Mouse (Mus musculus) CD4-positive, CD25-positive, alpha-beta regulatory T cell, adult 4 months (primary cell): ENCODE data around the gene Col11a2. TPM values are rescaled to one million over a fixed set of nuclear protein-coding genes. Genes with fewer than 3 reads are reported as not detected.

Experiments used
- ATAC-seq: one replicate; pipeline ENCODE4 v1.8.0; 2017
- polyA plus RNA-seq, 2 experiments: library from polyadenylated mRNA; unstranded; fragments of 100-300 nt; shearing (Covaris generic); gene quantifications; one replicate each; pipeline ENCODE4 v1.2.1; 2017

Gene Col11a2
- polyA plus RNA-seq, 2 experiments from 2014 or later, result 0.15 to 0.42 TPM

- ATAC-seq, result no peak
Observed at GRCm38 (mm10) chr17:34107109-34107867, 68.1 kb downstream of the Col11a2 start.

DNA sequence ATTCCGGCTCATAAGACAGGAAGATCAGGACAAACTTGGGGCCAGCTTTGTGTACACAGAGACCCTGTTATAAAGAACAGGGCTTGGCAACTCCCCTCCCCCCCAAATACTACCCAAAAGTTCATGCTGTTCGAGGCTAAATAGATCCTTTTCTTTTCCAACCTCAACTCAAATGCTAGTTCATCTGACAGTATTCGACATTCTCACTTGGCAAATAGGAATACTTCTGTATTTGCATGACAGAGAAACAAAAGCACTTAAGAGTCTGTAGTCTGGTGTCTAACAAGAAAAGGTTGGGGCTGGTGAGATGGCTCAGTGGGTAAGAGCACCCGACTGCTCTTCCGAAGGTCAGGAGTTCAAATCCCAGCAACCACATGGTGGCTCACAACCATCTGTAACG is 69.2 kb downstream of the Col11a2 start:
- no peak for ATAC-seq

GRCm38 (mm10) chr17:34109038-34109805 is 70.0 kb downstream of the Col11a2 start:
- ATAC-seq, result peak; percentile 33

- no peak for ATAC-seq
Observed at GRCm38 (mm10) chr17:34109806-34110195, 70.6 kb downstream of the Col11a2 start.

DNA sequence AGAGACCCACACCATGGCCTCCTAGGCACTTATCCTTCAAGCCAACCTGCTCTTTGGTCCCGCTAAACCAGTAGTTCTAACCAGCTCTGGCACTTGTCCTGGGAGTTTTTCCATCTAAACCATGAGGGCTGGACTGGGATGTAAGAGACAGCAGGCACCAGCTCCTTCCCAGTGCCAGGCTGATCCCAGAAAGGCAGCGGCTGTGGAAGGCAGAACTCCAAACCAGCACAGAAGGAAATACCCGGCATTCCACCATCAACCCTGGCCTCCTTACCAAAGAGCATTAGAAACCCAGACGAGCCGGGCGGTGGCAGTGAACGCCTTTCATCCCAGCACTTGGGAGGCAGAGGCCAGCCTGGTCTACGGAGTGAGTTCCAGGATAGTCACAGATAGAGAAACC is 71.1 kb downstream of the Col11a2 start:
- ATAC-seq, result no peak

DNA sequence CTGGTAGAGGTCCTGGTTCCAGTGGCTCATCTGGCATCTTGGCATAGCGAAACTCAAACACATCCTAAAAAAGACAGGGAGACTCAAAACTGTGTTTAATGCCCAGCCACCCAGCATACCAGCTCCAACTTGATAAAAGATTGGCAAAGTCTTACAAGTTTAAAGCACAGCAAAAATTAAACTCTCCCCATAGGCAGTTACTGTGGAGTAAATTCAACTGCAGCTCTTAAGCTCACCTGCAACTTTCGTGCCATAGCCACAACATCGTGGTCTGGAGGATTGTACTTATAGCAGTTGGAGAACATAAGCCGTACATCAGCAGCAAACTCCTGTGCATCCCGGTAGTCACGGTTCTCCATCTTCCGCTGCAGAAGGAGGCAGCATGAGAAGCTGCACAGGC is 74.9 kb downstream of the Col11a2 start:
- no peak for ATAC-seq

Other genes with a start within 250 kb of the Col11a2 start
- gene Kank3, start 228.9 kb upstream of the Col11a2 start, polyA plus RNA-seq, result 1 to 10 TPM; 6.3 to 8.9 TPM
- 1,000 to 10,000 TPM; 1,453 to 2,471 TPM for gene Rps28, start 214.9 kb upstream of the Col11a2 start, polyA plus RNA-seq
- gene Ndufa7, start 214.9 kb upstream of the Col11a2 start, polyA plus RNA-seq, result 100 to 1,000 TPM; 377 to 404 TPM
- 10 to 100 TPM; 11.0 to 11.9 TPM for gene Cd320, start 196.3 kb upstream of the Col11a2 start, polyA plus RNA-seq
- not detected for gene Gm7029, start 165.6 kb upstream of the Col11a2 start, polyA plus RNA-seq
- 1 to 10 TPM; 1.3 to 4.7 TPM for gene Kifc1, start 148.8 kb upstream of the Col11a2 start, polyA plus RNA-seq
- gene Platr17, start 134.3 kb upstream of the Col11a2 start, polyA plus RNA-seq, result 1 to 10 TPM; 2.0 to 3.1 TPM
- 100 to 1,000 TPM; 117 to 200 TPM for gene Daxx, start 130.0 kb upstream of the Col11a2 start, polyA plus RNA-seq
- gene Tapbp, start 123.5 kb upstream of the Col11a2 start, polyA plus RNA-seq, result 100 to 1,000 TPM; 348 to 555 TPM
- gene Zbtb22, start 123.5 kb upstream of the Col11a2 start, polyA plus RNA-seq, result 1 to 10 TPM; 3.6 to 3.8 TPM
- gene Rgl2, start 109.9 kb upstream of the Col11a2 start, polyA plus RNA-seq, result 10 to 100 TPM; 30.2 to 31.4 TPM
- 100 to 1,000 TPM; 121 to 141 TPM for gene Pfdn6, start 99.1 kb upstream of the Col11a2 start, polyA plus RNA-seq
- 10 to 100 TPM; 11.5 to 14.3 TPM for gene Wdr46, start 98.8 kb upstream of the Col11a2 start, polyA plus RNA-seq
- gene B3galt4, start 87.9 kb upstream of the Col11a2 start, polyA plus RNA-seq, result 10 to 100 TPM; 13.2 to 21.0 TPM
- 10 to 100 TPM; 27.4 to 47.4 TPM for gene Vps52, start 83.6 kb upstream of the Col11a2 start, polyA plus RNA-seq
- gene Rps18, start 83.4 kb upstream of the Col11a2 start, polyA plus RNA-seq, result 1,000 to 10,000 TPM; 6,766 to 6,959 TPM
- 1,000 to 10,000 TPM; 5,395 to 7,513 TPM for gene H2-K1, start 39.1 kb upstream of the Col11a2 start, polyA plus RNA-seq
- gene Ring1, start 14.8 kb upstream of the Col11a2 start, polyA plus RNA-seq, result 1 to 10 TPM; 2.2 to 2.3 TPM
- 10 to 100 TPM; 20.9 to 21.4 TPM for gene H2-Ke6, start 11.4 kb upstream of the Col11a2 start, polyA plus RNA-seq
- 10 to 100 TPM; 53.0 to 92.6 TPM for gene Slc39a7, start 7.8 kb upstream of the Col11a2 start, polyA plus RNA-seq
- gene Rxrb, start 7.6 kb upstream of the Col11a2 start, polyA plus RNA-seq, result 10 to 100 TPM; 11.2 to 12.5 TPM
- gene H2-Oa, start 52.9 kb downstream of the Col11a2 start, polyA plus RNA-seq, result 10 to 100 TPM; 56.0 to 68.2 TPM
- gene H2-DMa, start 80.1 kb downstream of the Col11a2 start, polyA plus RNA-seq, result 100 to 1,000 TPM; 144 to 205 TPM
- 100 to 1,000 TPM; 108 to 154 TPM for gene Brd2, start 83.2 kb downstream of the Col11a2 start, polyA plus RNA-seq
- gene H2-DMb2, start 103.9 kb downstream of the Col11a2 start, polyA plus RNA-seq, result 10 to 100 TPM in 1 of 2 experiments, 1 to 10 TPM in 1; 3.7 to 27.1 TPM
- 1 to 10 TPM; 3.4 to 6.2 TPM for gene H2-DMb1, start 113.6 kb downstream of the Col11a2 start, polyA plus RNA-seq
- gene Tap1, start 148.1 kb downstream of the Col11a2 start, polyA plus RNA-seq, result 100 to 1,000 TPM; 163 to 238 TPM
- 100 to 1,000 TPM; 280 to 324 TPM for gene Psmb9, start 148.3 kb downstream of the Col11a2 start, polyA plus RNA-seq
- 100 to 1,000 TPM; 781 to 871 TPM for gene Psmb8, start 158.3 kb downstream of the Col11a2 start, polyA plus RNA-seq
- 100 to 1,000 TPM in 1 of 2 experiments, 10 to 100 TPM in 1; 78.9 to 260 TPM for gene Tap2, start 164.1 kb downstream of the Col11a2 start, polyA plus RNA-seq
- 100 to 1,000 TPM in 1 of 2 experiments, 10 to 100 TPM in 1; 81.1 to 105 TPM for gene H2-Ob, start 199.5 kb downstream of the Col11a2 start, polyA plus RNA-seq
- 10 to 100 TPM in 1 of 2 experiments, 1 to 10 TPM in 1; 8.9 to 77.0 TPM for gene H2-Ab1, start 218.3 kb downstream of the Col11a2 start, polyA plus RNA-seq
- 100 to 1,000 TPM in 1 of 2 experiments, 10 to 100 TPM in 1; 11.3 to 101 TPM for gene H2-Aa, start 248.4 kb downstream of the Col11a2 start, polyA plus RNA-seq